Mouse (Mus musculus): Measurements from ENCODE around the gene Crybb1.

Gene Crybb1

DNA sequence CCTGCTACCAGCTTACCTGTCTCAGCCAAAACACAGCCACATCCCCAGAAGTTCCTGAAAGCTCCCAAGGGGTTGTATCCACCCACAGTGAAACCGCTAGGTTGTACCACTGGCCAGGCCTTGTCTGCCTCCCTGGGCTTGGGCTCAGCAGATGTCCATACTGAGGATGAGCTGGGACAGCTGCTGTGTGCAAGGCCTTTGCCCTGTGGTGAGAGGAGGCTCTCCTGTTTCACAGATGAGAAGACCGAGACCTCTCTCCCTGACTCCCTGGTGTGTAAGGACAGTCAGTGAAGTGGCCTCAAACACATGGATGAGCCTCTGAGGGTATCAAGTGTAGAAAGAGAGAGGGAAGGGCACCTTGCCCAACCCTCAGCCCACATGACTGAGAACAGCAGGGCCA, 32.0 kb downstream of the Crybb1 start:
- no peak for DNase-seq

DNA sequence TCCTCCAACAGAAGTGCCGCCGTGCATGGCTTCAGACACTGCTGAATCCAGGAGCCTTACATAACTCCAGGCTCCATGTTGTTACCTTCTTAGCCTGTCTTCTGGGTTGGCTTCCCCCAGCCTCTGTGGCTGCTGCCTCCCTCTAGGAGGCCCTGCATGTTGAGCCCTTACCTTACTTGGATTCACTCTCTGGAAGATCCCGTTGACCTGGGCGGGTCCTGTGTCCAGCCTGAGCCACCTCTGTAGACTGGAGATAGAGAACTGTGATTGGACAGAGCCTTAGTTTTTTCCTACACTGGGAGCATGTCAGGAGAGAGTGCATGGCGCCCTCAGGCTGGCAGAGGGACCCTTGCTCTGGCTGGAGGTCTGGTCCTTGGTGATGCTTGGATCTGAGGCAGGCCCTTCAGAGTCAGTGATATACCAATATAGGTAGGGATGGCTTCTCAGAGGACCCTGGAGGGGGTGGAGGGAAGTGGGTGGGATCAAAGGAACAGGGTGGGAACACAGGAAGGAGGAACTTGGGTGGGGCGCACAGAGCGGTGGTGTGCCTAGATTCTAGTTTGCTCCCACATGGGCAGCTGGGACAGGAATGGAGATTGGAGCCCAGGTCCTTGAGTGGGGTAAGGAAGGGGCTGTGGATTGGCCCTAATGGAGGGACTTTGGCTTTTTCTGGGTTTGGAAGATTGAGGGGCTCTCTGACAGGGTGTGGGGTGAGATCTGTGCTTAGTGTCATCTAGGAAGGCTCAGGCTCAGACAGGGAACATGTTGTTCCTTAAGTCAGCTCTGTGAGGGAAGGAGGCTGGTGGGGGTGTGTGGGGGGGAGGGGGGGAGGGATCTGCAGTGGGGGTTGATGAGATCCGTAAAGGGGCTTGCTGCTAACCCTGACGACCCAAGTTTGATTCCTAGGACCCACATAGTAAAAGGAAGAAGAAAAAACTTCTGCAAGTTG, 32.9 kb downstream of the Crybb1 start:
- DNase-seq: peak; percentile 53

DNA sequence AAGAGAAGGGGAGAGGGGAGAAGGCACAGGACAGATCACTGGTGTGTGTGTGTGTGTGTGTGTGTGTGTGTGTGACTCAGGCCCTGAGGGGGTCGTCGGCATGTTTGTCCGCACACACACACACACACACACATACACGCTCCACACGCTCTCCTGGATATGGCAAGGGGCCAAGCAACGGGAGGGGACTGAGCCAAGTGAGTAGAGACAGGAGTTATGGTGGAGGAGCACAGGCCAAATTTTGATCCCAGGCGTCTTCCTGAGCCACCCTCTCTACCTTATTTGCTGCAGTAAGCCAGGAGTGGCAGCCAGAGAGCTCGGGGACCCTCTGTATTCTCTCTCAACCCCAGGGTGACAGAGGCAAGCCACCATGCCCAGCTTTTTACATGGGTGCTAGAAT, 33.6 kb downstream of the Crybb1 start:
- DNase-seq: peak; percentile 67

DNA sequence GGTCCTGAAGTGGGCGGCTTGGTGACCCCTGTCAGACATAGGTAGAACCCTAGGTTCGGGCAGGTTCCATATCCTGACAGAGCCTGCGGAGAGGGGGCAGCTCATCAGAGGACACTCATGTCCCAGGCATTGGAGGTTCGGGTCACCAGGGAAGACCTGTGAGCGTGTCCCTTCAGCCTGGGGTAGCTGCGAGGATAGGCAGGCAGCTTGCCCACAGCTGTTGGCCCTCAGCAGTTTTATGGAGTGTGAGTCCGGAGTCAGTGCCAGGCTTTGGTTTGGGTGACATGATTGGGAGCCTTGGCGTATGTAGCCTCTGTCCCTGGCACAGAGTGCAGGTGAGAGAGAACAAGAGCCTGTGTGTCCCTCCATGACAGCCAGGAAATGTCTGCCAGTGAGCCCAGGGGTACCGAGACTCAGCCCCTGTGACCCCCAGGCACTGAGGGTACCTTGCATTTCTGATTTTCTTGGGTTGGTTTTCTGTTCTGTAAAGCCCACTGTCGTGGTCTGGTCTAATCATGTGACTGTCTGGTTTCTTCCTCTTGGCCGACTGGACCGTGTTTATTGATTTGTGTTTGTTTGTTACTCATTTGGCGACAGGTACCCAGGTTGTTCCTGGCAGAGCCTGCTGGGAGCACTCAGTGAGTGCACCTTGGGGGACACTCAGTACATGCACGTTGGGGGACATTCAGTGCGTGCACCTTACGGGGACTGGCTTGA, 34.4 kb downstream of the Crybb1 start:
- no peak for DNase-seq

DNA sequence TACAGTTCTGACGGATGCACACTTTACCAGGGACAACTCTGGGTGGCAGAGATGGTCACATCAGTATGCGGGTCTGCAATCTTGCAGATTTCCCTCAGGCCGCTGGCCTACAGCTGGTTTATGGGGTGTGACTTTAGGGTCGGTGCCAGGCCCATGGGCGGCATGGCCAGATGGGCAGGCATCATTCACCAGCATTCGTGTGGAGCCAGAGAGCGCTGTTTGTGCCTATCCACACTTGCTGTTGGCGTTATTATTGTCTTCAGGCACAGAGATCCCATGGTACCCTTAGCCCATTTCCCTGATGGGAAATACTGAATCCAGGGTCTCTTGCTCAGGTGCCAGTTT, 34.9 kb downstream of the Crybb1 start:
- no peak for DNase-seq

DNA sequence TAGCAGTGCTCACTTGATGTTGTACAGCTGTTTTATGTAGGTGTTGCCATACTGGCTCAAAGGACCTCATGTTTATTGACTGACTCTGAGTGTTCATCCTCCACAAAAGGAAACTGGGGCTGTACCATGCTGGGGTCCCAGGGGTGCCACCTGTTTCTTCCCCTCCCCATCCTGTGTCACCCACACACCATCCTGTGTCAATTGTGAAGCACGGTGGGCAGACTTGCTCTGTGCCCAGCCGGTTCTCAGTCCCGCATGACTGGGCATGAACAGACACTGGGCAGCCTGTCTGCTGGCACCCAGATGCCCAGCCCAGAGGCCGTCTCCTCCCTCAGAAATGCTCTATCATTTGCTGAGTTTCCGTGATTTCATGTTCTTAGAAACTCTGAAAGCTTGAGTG, 36.3 kb downstream of the Crybb1 start:
- no peak for DNase-seq

DNA sequence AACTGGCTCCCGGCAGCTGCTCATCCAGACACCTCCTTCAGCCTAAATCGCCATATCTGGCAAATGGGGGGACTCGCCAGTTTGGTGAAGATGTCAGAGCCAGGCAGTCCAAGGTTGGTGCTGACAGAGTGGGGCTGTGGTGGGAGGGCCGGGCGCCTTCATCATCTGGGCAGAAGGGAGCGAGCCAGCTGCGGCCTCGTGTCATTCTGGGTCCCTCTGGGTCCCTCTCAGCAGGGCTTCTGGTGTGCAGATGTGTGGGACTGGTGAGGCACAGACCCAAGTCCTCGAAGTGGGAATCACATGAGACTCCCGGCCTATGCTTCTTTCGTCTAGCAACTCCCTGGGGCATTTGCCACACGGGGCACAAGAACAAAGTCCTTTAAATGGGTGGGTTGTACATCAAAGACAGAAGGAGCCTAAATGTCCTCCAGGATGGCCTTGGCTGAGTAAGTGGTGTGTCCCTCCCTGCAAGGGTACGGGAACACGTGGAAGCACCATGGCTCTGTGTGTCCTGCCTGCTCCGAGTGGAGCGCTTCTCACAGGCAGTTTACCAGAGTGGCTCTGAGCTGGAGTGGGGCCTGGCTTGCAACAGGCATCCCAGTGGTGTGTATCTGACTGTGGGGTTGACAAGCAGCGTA, 36.8 kb downstream of the Crybb1 start:
- DNase-seq: no peak

DNA sequence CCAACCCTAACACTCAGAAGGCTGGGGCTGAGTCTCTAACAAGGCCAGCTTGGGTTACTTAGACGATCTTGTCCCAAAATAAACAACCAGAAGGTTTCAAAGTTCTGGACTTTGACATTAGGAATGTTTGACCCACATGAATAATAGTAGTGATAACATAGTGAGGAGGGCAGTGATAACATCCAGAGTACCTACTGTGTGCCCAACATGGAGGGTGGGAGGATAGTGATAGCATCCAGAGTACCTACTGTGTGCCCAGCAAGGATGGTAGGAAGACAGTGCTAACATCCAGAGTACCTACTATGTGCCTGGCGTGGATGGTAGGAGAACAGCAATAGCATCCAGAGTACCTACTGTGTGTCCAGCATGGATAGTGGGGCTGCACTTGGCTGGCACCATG, 38.2 kb downstream of the Crybb1 start:
- DNase-seq: no peak

DNA sequence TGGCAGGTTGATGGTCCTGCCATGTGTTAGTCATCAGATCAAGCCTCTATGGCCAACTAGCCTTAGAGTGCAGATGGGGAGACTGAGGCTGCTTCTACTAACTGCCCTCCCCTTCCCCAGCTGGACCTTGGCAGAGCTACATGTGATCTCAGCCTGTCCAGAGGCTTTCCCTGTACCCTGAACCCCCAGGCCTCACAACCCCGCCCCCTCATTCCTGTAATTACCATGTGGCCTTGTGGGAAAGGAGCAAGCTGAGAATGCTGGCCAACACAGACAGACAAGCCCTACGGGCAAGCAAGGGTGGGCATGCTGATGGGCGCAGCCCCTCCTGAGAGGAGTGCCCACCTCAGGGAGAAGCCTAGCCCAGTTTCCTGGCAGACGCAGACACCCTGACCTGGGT, 39.1 kb downstream of the Crybb1 start:
- DNase-seq: no peak

DNA sequence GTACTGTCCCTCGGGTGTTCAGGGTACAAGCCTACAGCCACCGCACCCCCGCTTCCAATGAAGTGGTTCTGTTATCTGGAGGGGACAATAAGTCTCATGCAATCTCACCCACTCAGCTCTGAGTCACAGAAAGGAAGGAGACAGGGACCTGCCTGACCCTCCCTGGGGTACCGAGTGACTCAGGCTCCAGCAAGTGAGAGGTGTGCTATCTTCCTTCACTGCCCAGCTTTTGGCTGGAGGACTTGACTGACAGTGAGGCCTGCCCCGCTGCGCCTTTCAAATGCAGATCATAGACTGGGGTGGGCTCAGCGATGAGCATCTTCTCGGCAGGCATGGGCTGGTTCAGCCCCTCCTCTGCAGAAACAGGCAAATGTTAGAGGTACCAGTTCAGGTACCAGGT, 39.5 kb downstream of the Crybb1 start:
- no peak for DNase-seq

DNA sequence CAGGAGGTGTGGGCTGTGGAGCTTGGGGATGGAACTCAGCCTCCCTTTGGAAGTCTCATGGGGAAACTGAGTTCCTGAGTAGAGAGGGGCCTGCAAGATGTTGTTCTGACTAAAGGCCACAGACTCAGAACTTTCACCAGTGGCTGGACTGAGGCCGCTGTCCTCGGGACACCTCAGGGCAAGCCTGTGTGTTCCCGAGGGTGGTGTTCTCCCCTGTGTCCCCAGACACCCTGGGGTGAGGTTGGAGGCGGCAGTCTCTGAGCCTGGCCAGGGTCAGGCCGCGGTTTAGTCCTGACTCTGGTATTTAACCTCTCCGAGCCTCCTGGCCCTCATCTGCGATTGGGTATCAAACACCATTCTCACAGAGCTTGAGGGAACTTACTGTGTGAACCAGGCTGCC, 39.9 kb downstream of the Crybb1 start:
- DNase-seq: no peak

DNA sequence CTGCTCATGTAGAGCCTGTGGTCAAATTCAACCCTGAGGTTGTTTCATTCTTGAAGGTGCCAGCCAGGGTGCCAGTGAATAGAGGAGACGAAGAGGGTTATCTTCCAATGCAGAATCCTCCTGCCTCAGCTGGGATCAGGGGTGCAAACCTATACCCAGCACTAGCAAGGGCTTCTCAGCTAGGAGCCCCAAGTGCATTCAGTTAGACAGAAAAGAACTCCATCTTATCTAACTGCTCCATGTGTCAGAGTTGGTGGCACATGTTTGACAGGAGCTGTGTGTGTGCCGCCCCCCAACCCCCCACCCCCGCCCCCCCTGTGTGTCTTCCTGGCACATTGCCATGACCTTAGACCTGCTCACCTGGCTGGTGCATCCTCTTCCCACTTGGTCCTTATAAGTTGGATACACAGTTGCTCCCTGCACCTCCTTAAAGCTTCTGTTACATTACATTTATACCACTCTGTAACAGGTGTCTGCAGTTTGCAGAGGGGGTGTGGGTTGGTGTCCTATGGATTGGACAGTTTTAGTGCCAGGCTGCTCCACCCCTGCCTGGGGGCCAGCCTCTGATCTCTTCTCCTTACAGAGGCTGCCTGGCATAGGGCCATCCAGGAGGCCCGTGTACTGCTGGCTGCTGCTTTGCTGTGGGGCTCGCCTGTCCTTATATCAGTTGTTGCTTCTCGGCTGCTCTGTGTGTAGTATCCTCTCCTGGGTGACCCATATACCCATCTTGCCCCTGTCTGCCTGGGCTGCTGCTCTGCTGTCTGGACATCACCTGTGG, 41.0 kb downstream of the Crybb1 start:
- no peak for DNase-seq

DNA sequence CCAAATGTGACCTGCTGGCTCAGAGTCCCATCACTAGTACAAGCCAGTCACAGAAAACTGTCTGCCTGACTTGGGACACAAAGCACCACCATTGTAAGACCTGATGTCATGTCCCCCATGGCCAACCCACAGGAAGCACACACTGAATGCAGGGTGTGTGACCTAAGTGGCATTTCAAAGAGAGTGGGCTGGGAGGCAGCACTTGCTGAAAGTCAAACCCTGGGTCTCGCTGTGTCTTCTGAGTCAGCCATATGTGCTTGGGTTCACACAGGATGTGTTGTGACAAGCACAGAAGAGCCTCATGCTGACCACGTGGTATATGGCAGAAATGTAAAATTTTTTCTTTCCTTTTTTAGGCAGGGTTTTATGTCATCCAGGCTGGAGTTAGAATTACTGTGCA, 41.6 kb downstream of the Crybb1 start:
- DNase-seq: no peak

DNA sequence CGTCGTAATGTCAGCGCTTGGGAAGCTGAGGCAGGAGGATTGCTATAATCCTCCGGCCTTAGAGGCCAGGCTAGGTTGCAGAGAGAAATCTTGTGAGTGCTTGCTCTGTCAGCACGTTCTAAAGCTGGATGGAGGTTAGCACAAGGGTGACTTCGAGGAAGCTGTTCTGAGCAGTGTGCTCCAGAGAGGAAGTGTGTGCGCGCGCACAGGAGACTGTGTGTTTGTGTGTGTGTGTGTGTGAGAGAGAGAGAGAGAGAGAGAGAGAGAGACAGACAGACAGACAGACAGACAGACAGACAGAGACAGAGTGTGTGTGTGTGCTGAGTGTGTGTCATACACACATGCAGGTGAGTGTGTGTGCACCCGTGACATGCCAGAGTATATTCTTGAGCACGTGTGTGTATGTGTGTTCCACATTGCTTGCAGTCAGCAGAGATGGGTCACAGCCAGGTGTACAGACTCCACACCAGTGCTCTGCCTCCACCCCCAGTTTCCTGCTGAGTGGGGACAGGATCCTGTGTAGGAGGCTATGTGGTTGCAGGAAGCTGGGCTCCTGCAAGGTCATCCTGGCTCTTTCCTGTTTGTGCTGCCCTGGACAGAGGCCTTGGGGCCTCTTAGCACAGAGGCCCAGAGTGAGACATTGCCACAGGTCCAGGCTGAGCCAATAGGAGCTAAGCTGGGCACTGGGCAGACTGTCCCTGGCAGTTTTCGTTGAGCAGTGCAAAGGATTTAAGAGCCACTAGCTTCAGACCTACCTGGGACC, 42.8 kb downstream of the Crybb1 start:
- peak; percentile 78 for DNase-seq

DNA sequence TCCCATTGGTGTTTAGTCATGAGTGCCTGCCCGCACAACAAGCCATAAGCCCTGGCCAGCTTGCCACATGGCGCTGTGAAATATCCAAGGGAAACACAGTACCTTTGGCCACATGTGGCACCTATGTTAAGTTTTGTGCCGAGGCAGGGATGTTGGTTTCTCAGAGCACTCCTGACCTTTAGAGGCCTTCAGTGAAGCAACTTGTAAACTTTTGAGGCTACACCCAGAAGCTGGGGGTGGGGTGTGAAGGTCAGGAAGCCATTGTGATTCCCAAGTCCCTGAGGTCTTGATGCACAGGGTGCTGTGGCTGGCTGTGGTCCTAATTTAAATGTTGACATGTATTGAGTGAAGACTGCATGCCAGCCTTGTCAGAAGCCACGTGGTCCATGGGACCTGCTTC, 43.8 kb downstream of the Crybb1 start:
- no peak for DNase-seq

DNA sequence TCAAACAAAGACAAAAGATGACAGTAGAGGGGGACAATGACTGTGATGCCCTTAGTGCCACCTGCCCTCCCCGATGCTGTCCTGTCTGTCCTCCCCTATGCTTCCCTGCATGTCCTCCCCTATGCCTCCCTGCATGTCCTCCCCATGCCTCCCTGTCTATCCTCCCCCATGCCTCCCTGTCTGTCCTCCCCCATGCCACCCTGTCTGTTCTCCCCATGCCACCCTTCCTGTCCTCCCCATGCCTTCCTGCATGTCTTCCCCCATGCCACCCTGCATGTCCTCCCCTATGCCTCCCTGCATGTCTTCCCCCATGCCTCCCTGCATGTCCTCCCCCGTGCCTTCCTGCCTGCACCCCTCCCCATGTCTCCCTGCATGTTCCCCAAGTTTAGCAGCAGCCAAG, 44.5 kb downstream of the Crybb1 start:
- no peak for DNase-seq

DNA sequence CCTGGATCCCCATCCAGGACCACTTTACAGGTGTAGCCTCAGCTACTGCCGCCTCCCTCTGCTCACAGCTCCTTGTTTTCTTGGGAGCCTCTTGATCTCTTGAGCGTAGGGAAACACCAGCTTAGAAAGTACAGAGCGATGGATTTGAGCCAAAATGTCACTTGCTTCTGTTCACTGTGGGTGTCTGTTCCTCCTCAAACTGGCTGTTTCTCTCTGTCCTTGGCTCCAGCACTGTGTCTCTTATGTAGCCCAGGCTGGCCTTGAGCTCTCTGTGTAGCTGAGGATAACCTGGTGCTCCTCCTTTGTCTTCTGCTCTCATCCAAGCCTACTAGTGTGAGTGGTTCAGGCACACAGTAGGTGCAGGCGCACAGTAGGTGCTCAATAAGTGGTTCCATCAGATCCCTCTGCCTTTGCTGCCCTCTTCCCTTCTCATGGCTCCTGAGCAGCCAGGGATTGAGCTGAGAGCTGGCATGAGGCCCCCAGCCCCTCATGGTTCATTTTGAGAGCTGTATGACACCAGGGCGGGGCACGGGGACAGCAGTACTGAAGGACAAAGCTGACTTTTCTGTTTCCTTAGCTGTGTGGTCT, 45.2 kb downstream of the Crybb1 start:
- no peak for DNase-seq

DNA sequence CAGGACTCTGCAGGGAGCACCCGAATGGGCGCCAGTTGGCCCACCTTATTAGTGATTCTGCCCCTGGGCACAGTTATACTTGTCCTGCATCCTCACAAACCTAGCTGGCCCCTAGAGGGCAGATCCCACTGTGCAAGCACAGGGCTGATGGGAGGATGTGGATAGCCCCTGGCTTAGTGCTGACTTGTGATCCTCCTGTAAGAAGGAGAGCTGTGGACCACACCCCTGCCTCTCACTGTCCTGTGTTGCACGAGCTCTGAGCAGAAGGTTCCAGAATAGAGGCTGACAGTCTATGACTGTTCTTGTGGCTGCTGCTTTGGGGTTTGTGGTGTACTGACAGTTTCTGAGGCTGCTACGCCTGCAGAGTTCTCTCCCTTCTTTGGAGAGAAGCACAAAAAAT, 46.1 kb downstream of the Crybb1 start:
- no peak for DNase-seq

DNA sequence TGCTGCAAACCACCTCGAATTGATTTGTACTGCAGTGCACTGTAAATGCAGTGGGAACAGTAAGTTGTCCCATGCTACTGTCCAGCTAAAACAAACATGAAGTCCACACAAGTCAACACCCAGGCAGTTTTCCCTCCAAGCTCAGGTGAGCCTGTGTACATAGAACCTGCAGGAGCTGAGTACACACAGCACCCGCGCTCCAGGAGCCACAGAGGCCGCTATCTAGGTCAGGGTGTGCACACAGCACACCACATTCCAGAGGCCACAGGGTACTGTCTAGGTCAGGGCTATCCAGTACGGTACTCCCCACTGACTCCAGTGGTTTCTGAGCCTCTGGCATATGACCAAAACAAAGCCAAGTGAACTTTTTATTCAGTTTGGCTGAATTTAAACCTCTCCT, 46.7 kb downstream of the Crybb1 start:
- DNase-seq: no peak

DNA sequence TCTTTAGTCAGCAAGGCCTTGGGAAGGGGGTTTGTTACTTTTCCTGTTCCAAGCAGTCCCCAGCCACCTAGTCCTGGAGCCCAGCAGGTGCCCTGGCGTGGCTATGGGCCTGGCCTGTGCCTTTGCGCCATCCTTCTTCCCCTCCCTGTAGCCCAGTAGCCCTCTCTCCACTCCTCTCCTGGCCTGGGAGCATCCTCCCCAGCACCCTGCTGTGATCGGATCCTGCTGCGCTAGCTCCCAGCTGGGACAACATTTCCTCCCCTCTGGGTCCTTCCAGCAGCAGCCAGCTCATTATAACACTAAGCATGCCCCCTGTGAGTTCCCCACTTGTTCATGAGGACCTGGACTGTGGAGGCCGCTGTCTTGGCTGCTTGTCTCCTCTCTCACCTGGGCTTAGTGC, 50.2 kb downstream of the Crybb1 start:
- DNase-seq: no peak

DNA sequence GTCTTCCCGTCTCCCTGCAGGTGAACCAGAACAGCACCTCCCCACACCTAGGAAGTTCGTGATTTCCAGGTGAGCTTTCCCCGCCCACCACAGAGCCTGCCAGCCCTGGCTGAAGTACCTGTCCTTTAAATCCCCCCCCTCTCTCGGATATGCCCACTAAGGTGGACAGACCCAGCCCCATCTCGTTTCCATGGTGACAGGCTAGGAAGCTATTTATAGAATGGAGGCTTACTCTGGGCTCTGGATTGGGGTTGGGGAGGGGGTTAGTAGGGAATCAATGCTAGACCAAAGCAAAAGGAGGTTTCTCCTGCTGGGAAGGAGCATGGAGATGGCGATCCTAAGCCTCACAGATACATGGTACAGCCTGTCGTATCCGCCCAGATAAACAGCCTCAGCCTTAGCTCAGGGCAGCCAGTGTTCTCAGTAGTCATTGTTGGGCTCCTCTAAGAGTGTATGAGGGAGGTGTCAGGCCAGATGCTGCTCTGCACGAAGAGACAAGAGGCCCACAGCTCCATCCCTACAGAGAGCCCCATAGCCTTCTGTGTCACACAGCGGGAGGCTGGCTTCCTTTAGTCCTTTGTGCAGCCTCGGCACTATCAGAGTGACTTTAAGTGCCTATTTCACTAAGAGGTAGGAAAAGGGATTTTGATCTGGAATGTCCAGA, 57.7 kb downstream of the Crybb1 start:
- DNase-seq: no peak
